Mouse (Mus musculus): ENCODE data around the gene Olfr591. TPM values are rescaled to one million over a fixed set of nuclear protein-coding genes. Genes with fewer than 3 reads are reported as not detected.

The Olfr591 gene
- polyA plus RNA-seq, 1 experiment from 2014 or later, result not detected

Other genes with a start within 250 kb of the Olfr591 start
- not detected in 2 replicates for gene Olfr573-ps1, start 235.8 kb downstream of the Olfr591 start, polyA plus RNA-seq (2015; fragmentation: Nextera tagmentation; extraction: Ambion mirVana)
- not detected in 2 replicates for gene Olfr574, start 229.9 kb downstream of the Olfr591 start, polyA plus RNA-seq (2015; fragmentation: Nextera tagmentation; extraction: Ambion mirVana)
- gene Olfr575, start 219.6 kb downstream of the Olfr591 start, polyA plus RNA-seq (2015; fragmentation: Nextera tagmentation; extraction: Ambion mirVana), result not detected in 2 replicates
- not detected in 2 replicates for gene Olfr576, start 215.7 kb downstream of the Olfr591 start, polyA plus RNA-seq (2015; fragmentation: Nextera tagmentation; extraction: Ambion mirVana)
- gene Olfr577, start 202.4 kb downstream of the Olfr591 start, polyA plus RNA-seq (2015; fragmentation: Nextera tagmentation; extraction: Ambion mirVana), result not detected in 2 replicates
- gene Olfr578, start 189.0 kb downstream of the Olfr591 start, polyA plus RNA-seq (2015; fragmentation: Nextera tagmentation; extraction: Ambion mirVana), result not detected in 2 replicates
- not detected in 2 replicates for gene Olfr582, start 140.3 kb downstream of the Olfr591 start, polyA plus RNA-seq (2015; fragmentation: Nextera tagmentation; extraction: Ambion mirVana)
- gene Olfr583, start 127.0 kb downstream of the Olfr591 start, polyA plus RNA-seq (2015; fragmentation: Nextera tagmentation; extraction: Ambion mirVana), result not detected in 2 replicates
- gene Olfr584, start 96.5 kb downstream of the Olfr591 start, polyA plus RNA-seq (2015; fragmentation: Nextera tagmentation; extraction: Ambion mirVana), result not detected in 2 replicates
- not detected in 2 replicates for gene Olfr585, start 80.6 kb downstream of the Olfr591 start, polyA plus RNA-seq (2015; fragmentation: Nextera tagmentation; extraction: Ambion mirVana)
- gene Olfr586, start 52.7 kb downstream of the Olfr591 start, polyA plus RNA-seq (2015; fragmentation: Nextera tagmentation; extraction: Ambion mirVana), result not detected in 2 replicates
- not detected in 2 replicates for gene Olfr588-ps1, start 37.5 kb downstream of the Olfr591 start, polyA plus RNA-seq (2015; fragmentation: Nextera tagmentation; extraction: Ambion mirVana)
- gene Olfr589, start 22.0 kb downstream of the Olfr591 start, polyA plus RNA-seq (2015; fragmentation: Nextera tagmentation; extraction: Ambion mirVana), result not detected in 2 replicates
- not detected in 2 replicates for gene Olfr592, start 6.5 kb upstream of the Olfr591 start, polyA plus RNA-seq (2015; fragmentation: Nextera tagmentation; extraction: Ambion mirVana)
- gene Olfr593, start 33.5 kb upstream of the Olfr591 start, polyA plus RNA-seq (2015; fragmentation: Nextera tagmentation; extraction: Ambion mirVana), result not detected in 2 replicates
- gene Olfr594, start 38.7 kb upstream of the Olfr591 start, polyA plus RNA-seq (2015; fragmentation: Nextera tagmentation; extraction: Ambion mirVana), result not detected in 2 replicates
- not detected in 2 replicates for gene Usp17ld, start 74.2 kb upstream of the Olfr591 start, polyA plus RNA-seq (2015; fragmentation: Nextera tagmentation; extraction: Ambion mirVana)
- gene Olfr596, start 127.3 kb upstream of the Olfr591 start, polyA plus RNA-seq (2015; fragmentation: Nextera tagmentation; extraction: Ambion mirVana), result not detected in 2 replicates
- gene Olfr597, start 138.0 kb upstream of the Olfr591 start, polyA plus RNA-seq (2015; fragmentation: Nextera tagmentation; extraction: Ambion mirVana), result not detected in 2 replicates
- not detected in 2 replicates for gene Olfr598, start 145.2 kb upstream of the Olfr591 start, polyA plus RNA-seq (2015; fragmentation: Nextera tagmentation; extraction: Ambion mirVana)
- not detected in 2 replicates for gene Olfr599, start 157.6 kb upstream of the Olfr591 start, polyA plus RNA-seq (2015; fragmentation: Nextera tagmentation; extraction: Ambion mirVana)
- gene Olfr600, start 171.3 kb upstream of the Olfr591 start, polyA plus RNA-seq (2015; fragmentation: Nextera tagmentation; extraction: Ambion mirVana), result not detected in 2 replicates
- gene Olfr601, start 184.3 kb upstream of the Olfr591 start, polyA plus RNA-seq (2015; fragmentation: Nextera tagmentation; extraction: Ambion mirVana), result not detected in 2 replicates
- not detected in 2 replicates for gene Olfr603, start 207.8 kb upstream of the Olfr591 start, polyA plus RNA-seq (2015; fragmentation: Nextera tagmentation; extraction: Ambion mirVana)
- gene Usp17lc, start 236.7 kb upstream of the Olfr591 start, polyA plus RNA-seq (2015; fragmentation: Nextera tagmentation; extraction: Ambion mirVana), result not detected in 2 replicates

Data from liver, embryonic 13.5 days (tissue).